Mouse (Mus musculus) neural tube, embryonic 15.5 days (tissue): ENCODE measurements around the gene Nipsnap3a. TPM values are rescaled to one million over a fixed set of nuclear protein-coding genes. Genes with fewer than 3 reads are reported as not detected.

Source experiments
- polyA plus RNA-seq: library from polyadenylated mRNA; unstranded; fragments of >200 nt; fragmentation: Nextera tagmentation; extraction: Ambion mirVana; gene quantifications from 2 replicates; pipeline ENCODE4 v1.2.1, GENCODE M21; 2015

Nipsnap3a gene
- polyA plus RNA-seq, 1 experiment from 2014 or later = not detected

Other genes starting within 250 kb of the Nipsnap3a start
- gene Olfr275, start 174.7 kb upstream of the Nipsnap3a start, polyA plus RNA-seq = 0.08 TPM in 1 of 2 replicates, not detected in the other
- not detected in 2 replicates for gene Olfr273, start 130.0 kb upstream of the Nipsnap3a start, polyA plus RNA-seq
- gene Olfr272, start 70.1 kb upstream of the Nipsnap3a start, polyA plus RNA-seq = not detected in 2 replicates
- not detected in 2 replicates for gene Olfr270, start 24.7 kb upstream of the Nipsnap3a start, polyA plus RNA-seq
- 156 and 189 TPM in 2 replicates for gene Nipsnap3b, start 22.6 kb downstream of the Nipsnap3a start, polyA plus RNA-seq
- gene Abca1, start 170.6 kb downstream of the Nipsnap3a start, polyA plus RNA-seq = 8.8 and 9.0 TPM in 2 replicates